Mouse (Mus musculus): ENCODE results near the gene Mylk2. TPM values are rescaled to one million over a fixed set of nuclear protein-coding genes. Genes with fewer than 3 reads are reported as not detected.

The Mylk2 gene
- polyA plus RNA-seq, 1 experiment from 2014 or later: 0.05 TPM

GRCm38 (mm10) chr2:152928219-152928987, 17.3 kb downstream of the Mylk2 start:
- Histone ChIP-seq H3K27ac (ENCODE audit: poor library complexity, severe bottlenecking) (0 out of 2 replicates have a peak overlapping the region, but pooled peaks have one; percentile 1), H3K4me2 (no peak overlapping the region), H3K27me3 (replicated peaks) (peaks cover 16% of the 10 kb centered on the region), H3K9me3 (replicated peaks) (no peaks in the 10 kb centered on the region), H3K4me1 (replicated peaks) (peaks cover 70% of the 10 kb centered on the region), H3K36me3 (no peaks in the 10 kb centered on the region), H3K9ac (0 out of 2 replicates have a peak overlapping the region, but pooled peaks have one; percentile 1), H3K4me3 (no peak overlapping the region)
- 48% methylated on average over 14 of the region's 14 CpGs for WGBS
- no peak for ATAC-seq (ENCODE audit: insufficient number of reproducible peaks, low FRiP score)

DNA sequence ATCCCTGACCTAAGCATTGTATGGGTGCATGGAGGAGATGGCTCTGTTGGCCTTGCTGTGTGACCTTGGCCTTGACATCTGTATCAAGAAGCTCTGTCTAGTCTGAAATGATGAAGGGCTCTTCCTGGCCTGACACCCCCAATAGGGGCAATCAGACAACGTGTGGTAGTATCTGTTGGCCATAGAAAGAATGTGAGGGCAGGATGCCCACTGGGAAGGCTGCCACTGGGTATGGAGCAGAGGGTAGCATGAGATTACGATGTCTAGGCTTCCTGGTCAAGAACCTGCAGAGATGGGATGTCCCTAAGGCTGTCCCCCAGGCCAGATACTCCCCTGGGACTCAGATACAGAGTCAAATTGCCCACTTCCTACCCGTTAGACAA, 17.8 kb downstream of the Mylk2 start:
- 58% methylated on average over 3 of the region's 3 CpGs for WGBS
- peaks cover 72% of the 10 kb centered on the region for H3K4me1 ChIP-seq (replicated peaks)
- no peak for ATAC-seq (ENCODE audit: insufficient number of reproducible peaks, low FRiP score)
- H3K27ac ChIP-seq (ENCODE audit: poor library complexity, severe bottlenecking): no peak overlapping the region
- no peaks in the 10 kb centered on the region for H3K9me3 ChIP-seq (replicated peaks)
- H3K36me3 ChIP-seq: no peaks in the 10 kb centered on the region
- H3K9ac ChIP-seq: no peak overlapping the region
- H3K4me2 ChIP-seq: no peak overlapping the region
- H3K27me3 ChIP-seq (replicated peaks): peaks cover 19% of the 10 kb centered on the region
- no peak overlapping the region for H3K4me3 ChIP-seq

GRCm38 (mm10) chr2:152930276-152930675, 19.1 kb downstream of the Mylk2 start:
- no peak for ATAC-seq (ENCODE audit: insufficient number of reproducible peaks, low FRiP score)

GRCm38 (mm10) chr2:152931456-152932160, 20.5 kb downstream of the Mylk2 start:
- H3K36me3 ChIP-seq: no peaks in the 10 kb centered on the region
- H3K4me2 ChIP-seq: no peak overlapping the region
- ATAC-seq (ENCODE audit: insufficient number of reproducible peaks, low FRiP score): no peak
- H3K4me1 ChIP-seq (replicated peaks): peaks cover 50% of the 10 kb centered on the region
- H3K4me3 ChIP-seq: no peak overlapping the region
- WGBS: 60% methylated on average over 11 of the region's 12 CpGs
- peaks cover 39% of the 10 kb centered on the region for H3K27me3 ChIP-seq (replicated peaks)
- no peaks in the 10 kb centered on the region for H3K9me3 ChIP-seq (replicated peaks)
- H3K27ac ChIP-seq (ENCODE audit: poor library complexity, severe bottlenecking): no peak overlapping the region
- no peak overlapping the region for H3K9ac ChIP-seq

More at GRCm38 (mm10) chr2:152930276-152930675, 19.1 kb downstream of the Mylk2 start:
- H3K27ac ChIP-seq (ENCODE audit: poor library complexity, severe bottlenecking): no peak overlapping the region
- 26% methylated on average over 2 of the region's 2 CpGs for WGBS
- no peaks in the 10 kb centered on the region for H3K9me3 ChIP-seq (replicated peaks)
- H3K4me2 ChIP-seq: no peak overlapping the region
- 0 out of 2 replicates have a peak overlapping the region, but pooled peaks have one; percentile 40 for H3K9ac ChIP-seq
- H3K36me3 ChIP-seq: no peaks in the 10 kb centered on the region
- H3K4me1 ChIP-seq (replicated peaks): peaks cover 61% of the 10 kb centered on the region
- peaks cover 27% of the 10 kb centered on the region for H3K27me3 ChIP-seq (replicated peaks)
- H3K4me3 ChIP-seq: no peak overlapping the region

DNA sequence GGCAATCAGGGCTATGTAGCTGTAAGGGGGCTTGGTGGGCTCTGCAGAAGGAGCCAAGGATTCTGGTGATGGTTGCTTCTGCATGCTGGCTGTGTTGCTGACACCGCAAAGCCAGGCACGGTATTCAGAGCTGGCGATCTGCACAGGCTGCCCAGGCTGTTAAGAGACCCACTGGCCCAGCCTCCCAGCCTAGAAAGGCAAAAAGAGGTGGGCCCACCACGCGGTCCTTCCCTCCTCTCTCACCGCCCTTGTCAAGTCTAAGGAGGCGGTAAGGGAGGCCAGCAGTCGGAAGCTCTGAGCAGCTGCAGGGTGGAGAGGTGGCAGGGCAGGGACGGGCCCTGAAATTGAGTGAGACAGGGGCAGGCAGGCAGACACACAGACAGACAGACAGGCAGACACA, 21.9 kb downstream of the Mylk2 start, which contains the start of gene Foxs1:
Gene Foxs1 (minus strand): TSS at position 161 of the 400 bp plus-strand sequence.
- Histone ChIP-seq H3K27me3 (replicated peaks) (peaks cover 43% of the 10 kb centered on the region), H3K27ac (ENCODE audit: poor library complexity, severe bottlenecking) (no peak within 1 kb of the TSS), H3K4me1 (replicated peaks) (peaks cover 37% of the 10 kb centered on the region), H3K9me3 (replicated peaks) (no peaks in the 10 kb centered on the region), H3K9ac (no peak within 1 kb of the TSS; the same call in 1 of the 2 replicates), H3K4me3 (no peak within 1 kb of the TSS), H3K4me2 (no peak within 1 kb of the TSS), H3K36me3 (no peaks in the 10 kb centered on the region)
- ATAC-seq (ENCODE audit: insufficient number of reproducible peaks, low FRiP score): 0 out of 2 replicates have a peak, but pooled peaks have one; percentile 25
- 17% methylated on average over 9 of the region's 9 CpGs for WGBS

GRCm38 (mm10) chr2:152933614-152934013, 22.5 kb downstream of the Mylk2 start:
- 31% methylated on average over 5 of the region's 5 CpGs for WGBS
- Histone ChIP-seq H3K9me3 (replicated peaks) (no peaks in the 10 kb centered on the region), H3K27me3 (replicated peaks) (peaks cover 49% of the 10 kb centered on the region), H3K4me3 (no peak overlapping the region), H3K9ac (no peak overlapping the region), H3K27ac (ENCODE audit: poor library complexity, severe bottlenecking) (no peak overlapping the region), H3K36me3 (no peaks in the 10 kb centered on the region), H3K4me1 (replicated peaks) (peaks cover 37% of the 10 kb centered on the region), H3K4me2 (no peak overlapping the region)
- no peak for ATAC-seq (ENCODE audit: insufficient number of reproducible peaks, low FRiP score)

DNA sequence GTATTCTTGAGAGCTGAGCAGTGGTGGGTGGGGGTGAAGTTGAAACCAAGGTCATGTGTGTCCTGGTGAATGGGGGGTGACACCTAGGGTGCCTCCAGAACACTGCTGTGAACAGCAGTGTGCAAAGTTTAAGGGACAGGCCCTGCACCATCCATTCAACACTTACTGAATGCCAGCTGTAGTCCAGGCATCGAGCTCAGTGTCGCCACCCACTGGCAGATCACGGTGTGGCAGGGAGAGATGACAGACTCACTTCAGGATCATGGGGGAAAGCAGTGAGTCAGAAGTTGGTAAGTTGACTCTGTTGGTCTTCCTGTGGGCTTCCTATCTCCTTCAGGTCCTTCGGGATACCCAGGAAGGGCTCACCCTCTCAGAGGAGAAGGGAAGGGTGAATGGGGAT, 28.7 kb downstream of the Mylk2 start:
- no peaks in the 10 kb centered on the region for H3K9me3 ChIP-seq (replicated peaks)
- 6% methylated on average over 4 of the region's 4 CpGs for WGBS
- no peak for ATAC-seq (ENCODE audit: insufficient number of reproducible peaks, low FRiP score)
- no peaks in the 10 kb centered on the region for H3K36me3 ChIP-seq
- H3K27me3 ChIP-seq (replicated peaks): peaks cover 88% of the 10 kb centered on the region
- H3K4me2 ChIP-seq: no peak overlapping the region
- no peak overlapping the region for H3K9ac ChIP-seq
- H3K27ac ChIP-seq (ENCODE audit: poor library complexity, severe bottlenecking): no peak overlapping the region
- peaks cover 14% of the 10 kb centered on the region for H3K4me1 ChIP-seq (replicated peaks)
- no peak overlapping the region for H3K4me3 ChIP-seq

GRCm38 (mm10) chr2:152941106-152941505, 30.0 kb downstream of the Mylk2 start:
- Histone ChIP-seq H3K27me3 (replicated peaks) (peaks cover 89% of the 10 kb centered on the region), H3K36me3 (no peaks in the 10 kb centered on the region), H3K27ac (ENCODE audit: poor library complexity, severe bottlenecking) (no peak overlapping the region), H3K4me1 (replicated peaks) (peaks cover 14% of the 10 kb centered on the region), H3K4me2 (no peak overlapping the region), H3K4me3 (no peak overlapping the region), H3K9ac (no peak overlapping the region), H3K9me3 (replicated peaks) (no peaks in the 10 kb centered on the region)
- 75% methylated on average over 6 of the region's 6 CpGs for WGBS
- no peak for ATAC-seq (ENCODE audit: insufficient number of reproducible peaks, low FRiP score)

GRCm38 (mm10) chr2:152941776-152942175, 30.6 kb downstream of the Mylk2 start:
- 19% methylated on average over 7 of the region's 7 CpGs for WGBS
- Histone ChIP-seq H3K9me3 (replicated peaks) (no peaks in the 10 kb centered on the region), H3K4me1 (replicated peaks) (peaks cover 14% of the 10 kb centered on the region), H3K4me3 (no peak overlapping the region), H3K36me3 (no peaks in the 10 kb centered on the region), H3K27ac (ENCODE audit: poor library complexity, severe bottlenecking) (no peak overlapping the region), H3K27me3 (replicated peaks) (peaks cover 89% of the 10 kb centered on the region), H3K4me2 (no peak overlapping the region), H3K9ac (no peak overlapping the region)
- ATAC-seq (ENCODE audit: insufficient number of reproducible peaks, low FRiP score): no peak

DNA sequence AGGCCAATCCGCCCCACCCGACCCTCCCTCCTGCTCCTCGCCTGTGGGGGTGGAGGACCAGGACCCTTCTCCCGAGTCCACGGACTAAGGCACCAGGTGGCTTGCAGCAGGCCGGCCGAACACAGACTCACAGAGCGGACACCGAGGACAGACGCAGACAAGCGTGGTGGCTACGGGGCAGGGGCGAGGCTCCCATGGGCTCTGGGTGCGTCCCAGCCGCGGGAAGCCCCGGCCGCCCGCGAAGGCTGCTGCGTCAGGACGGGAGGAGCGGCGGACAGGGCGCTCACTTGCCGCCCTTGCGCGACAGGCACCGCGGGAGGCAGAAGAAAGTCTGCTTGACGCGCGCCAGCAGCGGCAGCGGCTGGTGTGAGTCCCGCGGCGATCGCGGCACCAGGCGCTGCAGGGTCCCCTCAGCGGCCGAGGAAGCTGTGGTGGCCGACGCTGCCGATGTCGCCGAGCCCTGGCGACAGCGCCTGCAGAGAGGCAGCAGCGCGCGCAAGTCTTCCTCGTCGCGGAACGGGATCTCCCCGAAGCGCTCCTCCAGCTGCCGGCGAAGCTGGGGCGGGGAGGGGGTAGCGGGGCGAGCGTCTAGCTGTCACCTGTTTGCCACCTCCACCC, 31.9 kb downstream of the Mylk2 start:
- WGBS: under 1% methylated on average over 64 of the region's 65 CpGs
- ATAC-seq (ENCODE audit: insufficient number of reproducible peaks, low FRiP score): 0 out of 2 replicates have a peak, but pooled peaks have one; percentile 33
- no peaks in the 10 kb centered on the region for H3K36me3 ChIP-seq
- H3K4me2 ChIP-seq: peak overlapping the region; percentile 89
- H3K27ac ChIP-seq (ENCODE audit: poor library complexity, severe bottlenecking): no peak overlapping the region
- H3K27me3 ChIP-seq (replicated peaks): peaks cover 100% of the 10 kb centered on the region
- no peaks in the 10 kb centered on the region for H3K9me3 ChIP-seq (replicated peaks)
- H3K9ac ChIP-seq: peak overlapping the region; percentile 56
- H3K4me1 ChIP-seq (replicated peaks): peaks cover 14% of the 10 kb centered on the region
- peak overlapping the region; percentile 48 for H3K4me3 ChIP-seq

DNA sequence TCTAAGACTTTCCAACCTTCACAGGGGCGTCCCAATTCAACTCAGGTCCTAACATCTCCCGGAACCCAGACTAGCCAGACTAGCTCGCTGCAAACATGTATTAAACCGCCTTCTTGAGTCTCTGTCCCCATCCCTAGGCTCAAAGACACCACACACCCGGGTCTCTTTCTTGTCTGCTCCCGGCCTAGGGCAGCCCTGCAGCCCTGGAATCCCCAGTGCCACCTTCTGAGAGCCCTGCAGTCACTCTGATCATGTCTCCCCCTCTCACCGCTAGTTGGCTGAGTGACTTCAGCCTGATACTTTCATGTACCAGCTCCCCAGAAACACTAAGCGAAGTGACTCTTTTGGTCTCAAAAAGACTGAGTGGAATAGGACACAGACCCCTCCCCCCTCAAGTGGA, 32.4 kb downstream of the Mylk2 start:
- Histone ChIP-seq H3K9me3 (replicated peaks) (no peaks in the 10 kb centered on the region), H3K4me3 (peak overlapping the region; percentile 48), H3K4me1 (replicated peaks) (peaks cover 14% of the 10 kb centered on the region), H3K9ac (peak overlapping the region; percentile 56; the same call in 1 of the 2 replicates), H3K36me3 (no peaks in the 10 kb centered on the region), H3K27ac (ENCODE audit: poor library complexity, severe bottlenecking) (no peak overlapping the region), H3K4me2 (peak overlapping the region; percentile 89), H3K27me3 (replicated peaks) (peaks cover 100% of the 10 kb centered on the region)
- no peak for ATAC-seq (ENCODE audit: insufficient number of reproducible peaks, low FRiP score)
- 5% methylated on average over 8 of the region's 8 CpGs for WGBS

Measured in heart, embryonic 12.5 days (tissue).